Mouse (Mus musculus): Measurements from ENCODE around the gene Lpin2. TPM values are rescaled to one million over a fixed set of nuclear protein-coding genes. Genes with fewer than 3 reads are reported as not detected.

Lpin2 gene
- total and polyA plus RNA-seq, 3 experiments: 22.4 to 32.1 TPM; not detected in 1

GRCm38 (mm10) chr17:71209936-71210335 is 27.6 kb downstream of the Lpin2 start:
- Histone ChIP-seq H3K4me3 (ENCODE audit: control insufficient read depth in 1 of 2, insufficient read depth in 1 of 2, low read depth in 2 of 2, low read length in 2 of 2) (no peak overlapping the region), H3K36me3 (ENCODE audit: control insufficient read depth in 1 of 2, insufficient read depth in 2 of 2, low read length in 2 of 2) (peaks cover 0 to 63% of the 10 kb centered on the region in 2 experiments; a peak in 2 of 4 replicates), H3K27me3 (ENCODE audit: control insufficient read depth in 1 of 2, insufficient read depth in 2 of 2, low read length in 2 of 2) (no peaks in the 10 kb centered on the region), H3K79me2 (ENCODE audit: control insufficient read depth, insufficient read depth, low read length, poor library complexity) (peaks cover 53% of the 10 kb centered on the region), H3K4me1 (ENCODE audit: control insufficient read depth in 1 of 2, insufficient read depth in 2 of 2, low read length in 2 of 2) (peaks cover 41 to 47% of the 10 kb centered on the region in 2 experiments), H3K9me3 (replicated peaks; ENCODE audit: insufficient read depth, low read length) (no peaks in the 10 kb centered on the region), H3K9ac (ENCODE audit: control insufficient read depth, low read depth, low read length, poor library complexity, severe bottlenecking) (no peak overlapping the region), H3K27ac (ENCODE audit: control insufficient read depth, low read depth, low read length) (peak overlapping the region; percentile 20)
- DNase-seq (ENCODE audit: low read depth, low spot score): no peak
- TF ChIP-seq MAX (IDR thresholded peaks at IDR 0.05; ENCODE audit: low read length): no peak

GRCm38 (mm10) chr17:71211962-71212646 is 29.7 kb downstream of the Lpin2 start:
- Histone ChIP-seq H3K4me1 (ENCODE audit: control insufficient read depth in 1 of 2, insufficient read depth in 2 of 2, low read length in 2 of 2) (peaks cover 48 to 51% of the 10 kb centered on the region in 2 experiments), H3K79me2 (ENCODE audit: control insufficient read depth, insufficient read depth, low read length, poor library complexity) (peaks cover 45% of the 10 kb centered on the region), H3K27ac (ENCODE audit: control insufficient read depth, low read depth, low read length) (peak overlapping the region; percentile 93), H3K9ac (ENCODE audit: control insufficient read depth, low read depth, low read length, poor library complexity, severe bottlenecking) (peak overlapping the region; percentile 34), H3K27me3 (ENCODE audit: control insufficient read depth in 1 of 2, insufficient read depth in 2 of 2, low read length in 2 of 2) (no peaks in the 10 kb centered on the region), H3K9me3 (replicated peaks; ENCODE audit: insufficient read depth, low read length) (no peaks in the 10 kb centered on the region), H3K4me3 (ENCODE audit: control insufficient read depth in 1 of 2, insufficient read depth in 1 of 2, low read depth in 2 of 2, low read length in 2 of 2) (peak overlapping the region; percentile 12 to 20; a peak in 2 of 4 replicates), H3K36me3 (ENCODE audit: control insufficient read depth in 1 of 2, insufficient read depth in 2 of 2, low read length in 2 of 2) (peaks cover 12 to 65% of the 10 kb centered on the region in 2 experiments)
- DNase-seq (ENCODE audit: low read depth, low spot score): peak; percentile 96
- TF ChIP-seq SIN3A (IDR thresholded peaks at IDR 0.05; ENCODE audit: low read length): peak; percentile 97
- TF ChIP-seq NELFE (IDR thresholded peaks at IDR 0.05; ENCODE audit: low read depth, low read length): no peak
- TF ChIP-seq RCOR1 (IDR thresholded peaks at IDR 0.05; ENCODE audit: low read depth, low read length): peak; percentile 99
- no peak for TF ChIP-seq POLR2AphosphoS5 (IDR thresholded peaks at IDR 0.05; ENCODE audit: borderline replicate concordance, low read depth, low read length)
- no peak for TF ChIP-seq POLR2A (IDR thresholded peaks at IDR 0.05; ENCODE audit: control insufficient read depth in 1 of 2, insufficient read depth in 1 of 2, low read depth in 1 of 2, low read length in 2 of 2, poor library complexity in 1 of 2)
- peak; percentile 78; the same call in 1 of the 2 replicates for TF ChIP-seq MYC (IDR thresholded peaks at IDR 0.05; ENCODE audit: low read depth, low read length)
- peak; percentile 52; the same call in 1 of the 2 replicates for TF ChIP-seq ELF1 (IDR thresholded peaks at IDR 0.05; ENCODE audit: low read depth, low read length)
- 0 out of 2 replicates have a peak, but pooled peaks have one; percentile 37 for TF ChIP-seq JUND (IDR thresholded peaks at IDR 0.05; ENCODE audit: low read depth, low read length)
- no peak for TF ChIP-seq CTCF (IDR thresholded peaks at IDR 0.05 in 2 of 3, conservative IDR thresholded peaks at IDR 0.05 in 1 of 3; ENCODE audit: control insufficient read depth in 1 of 3, insufficient read depth in 1 of 3, low read depth in 2 of 3, low read length in 3 of 3, poor library complexity in 1 of 3, severe bottlenecking in 1 of 3)
- TF ChIP-seq ZKSCAN1 (IDR thresholded peaks at IDR 0.05; ENCODE audit: low read depth, low read length): no peak
- TF ChIP-seq MXI1 (IDR thresholded peaks at IDR 0.05; ENCODE audit: low read depth, low read length): peak; percentile 63; the same call in 1 of the 2 replicates
- peak; percentile 85 for TF ChIP-seq ZMIZ1 (IDR thresholded peaks at IDR 0.05; ENCODE audit: low read depth, low read length)
- peak; percentile 70; the same call in 1 of the 2 replicates for TF ChIP-seq BHLHE40 (IDR thresholded peaks at IDR 0.05; ENCODE audit: borderline replicate concordance, low read depth, low read length)
- peak; percentile 99 for TF ChIP-seq TCF12 (IDR thresholded peaks at IDR 0.05; ENCODE audit: low read depth, low read length)
- TF ChIP-seq E2F4 (IDR thresholded peaks at IDR 0.05; ENCODE audit: borderline replicate concordance, low read depth, low read length): no peak
- TF ChIP-seq KAT2A (conservative IDR thresholded peaks at IDR 0.05; ENCODE audit: low read depth, low read length): no peak
- no peak for TF ChIP-seq GABPA (IDR thresholded peaks at IDR 0.05; ENCODE audit: low read depth, low read length)
- TF ChIP-seq MYB (IDR thresholded peaks at IDR 0.05; ENCODE audit: low read depth, low read length): peak; percentile 97
- TF ChIP-seq CHD1 (IDR thresholded peaks at IDR 0.05; ENCODE audit: low read depth, low read length): no peak
- TF ChIP-seq USF1 (IDR thresholded peaks at IDR 0.05; ENCODE audit: low read depth, low read length): no peak
- TF ChIP-seq TBP (IDR thresholded peaks at IDR 0.05; ENCODE audit: low read depth, low read length): peak; percentile 63; the same call in 1 of the 2 replicates
- peak; percentile 84; the same call in 1 of the 2 replicates for TF ChIP-seq MAFK (IDR thresholded peaks at IDR 0.05; ENCODE audit: borderline replicate concordance, low read depth, low read length)
- no peak for TF ChIP-seq MAZ (IDR thresholded peaks at IDR 0.05; ENCODE audit: low read depth, low read length)
- TF ChIP-seq EP300 (IDR thresholded peaks at IDR 0.05; ENCODE audit: low read depth in 1 of 2, low read length in 2 of 2): peak; percentile 98 to 99
- 0 out of 2 replicates have a peak, but pooled peaks have one; percentile 66 for TF ChIP-seq UBTF (IDR thresholded peaks at IDR 0.05; ENCODE audit: borderline replicate concordance, insufficient read depth, low read depth, low read length)
- TF ChIP-seq RAD21 (IDR thresholded peaks at IDR 0.05; ENCODE audit: low read depth, low read length): no peak
- TF ChIP-seq MEF2A (IDR thresholded peaks at IDR 0.05; ENCODE audit: extremely low read depth, insufficient replicate concordance, low read depth, low read length, poor library complexity, severe bottlenecking): no peak
- no peak for TF ChIP-seq NRF1 (IDR thresholded peaks at IDR 0.05; ENCODE audit: insufficient read depth, low read depth, low read length, poor library complexity, severe bottlenecking)
- TF ChIP-seq CHD2 (IDR thresholded peaks at IDR 0.05; ENCODE audit: low read length): 0 out of 2 replicates have a peak, but pooled peaks have one; percentile 53
